Mouse (Mus musculus) intestine, embryonic 15.5 days (tissue): ENCODE data around the gene Mrpl41. TPM values are rescaled to one million over a fixed set of nuclear protein-coding genes. Genes with fewer than 3 reads are reported as not detected.
"Not testable (repeated sequence)": the region's sequence is repeated elsewhere in the genome, so short reads cannot be mapped to it uniquely, and the experiment has no call there.

ENCODE experiments used
- ATAC-seq: fragments of 200-750 bp; cut with Nextera tagmentation; 2 replicates; pipeline ENCODE4 v1.8.0; 2017; ENCODE audit warnings: moderate TSS enrichment, moderate library complexity
- H3K27ac ChIP-seq: fragments of 300-500 bp; sonication (generic); 2 replicates; pipeline ENCODE4 v1.5.1; 2015; ENCODE audit warnings: mild to moderate bottlenecking, inconsistent platforms
- H3K27me3 ChIP-seq: fragments of 300-500 bp; sonication (generic); replicated peaks from 2 replicates; pipeline ENCODE4 v1.6.1; 2015; ENCODE audit warnings: inconsistent platforms
- H3K36me3 ChIP-seq: fragments of 300-500 bp; sonication (generic); 2 replicates; pipeline ENCODE4 v1.6.1; 2015; ENCODE audit warnings: inconsistent platforms
- H3K4me1 ChIP-seq: fragments of 300-500 bp; sonication (generic); replicated peaks from 2 replicates; pipeline ENCODE4 v1.6.1; 2015; ENCODE audit warnings: inconsistent platforms
- H3K4me2 ChIP-seq: fragments of 300-500 bp; sonication (generic); replicated peaks from 2 replicates; pipeline ENCODE4 v1.6.1; 2015; ENCODE audit warnings: mild to moderate bottlenecking, inconsistent platforms
- H3K4me3 ChIP-seq: fragments of 300-500 bp; sonication (generic); replicated peaks from 2 replicates; pipeline ENCODE4 v1.5.1; 2015; ENCODE audit warnings: inconsistent platforms
- H3K9ac ChIP-seq: fragments of 300-500 bp; sonication (generic); 2 replicates; pipeline ENCODE4 v1.6.1; 2015; ENCODE audit warnings: inconsistent platforms
- H3K9me3 ChIP-seq: fragments of 300-500 bp; sonication (generic); 2 replicates; pipeline ENCODE4 v1.6.1; 2016; ENCODE audit warnings: inconsistent platforms
- WGBS: fragments of 180-500 bp; shearing (Covaris S2); methylation state at CpG from one replicate; pipeline ENCODE4 v1.1.7; 2015; 5-methylcytosine and 5-hydroxymethylcytosine counted together
- polyA plus RNA-seq: library from polyadenylated mRNA; unstranded; fragments of >200 nt; fragmentation: Nextera tagmentation; extraction: Ambion mirVana; gene quantifications from 2 replicates; pipeline ENCODE4 v1.2.1, GENCODE M21; 2015

Mrpl41 gene
- polyA plus RNA-seq, 1 experiment from 2014 or later, result 136 TPM

GRCm38 (mm10) chr2:24970386-24970785, 4.5 kb downstream of the Mrpl41 start:
- H3K4me2 ChIP-seq, result no peak overlapping the region
- H3K4me1 ChIP-seq, result peaks cover 9% of the 10 kb centered on the region
- no peak overlapping the region for H3K9ac ChIP-seq
- peaks cover 18% of the 10 kb centered on the region for H3K36me3 ChIP-seq
- 79% methylated on average over 4 of the region's 4 CpGs for WGBS
- ATAC-seq, result no peak
- no peaks in the 10 kb centered on the region for H3K27me3 ChIP-seq
- no peak overlapping the region for H3K27ac ChIP-seq
- H3K4me3 ChIP-seq, result no peak overlapping the region
- H3K9me3 ChIP-seq, result no peaks in the 10 kb centered on the region

GRCm38 (mm10) chr2:24962304-24963000, 12.4 kb downstream of the Mrpl41 start, which contains the start of gene Dph7:
TSS of gene Dph7 (plus strand) at chr2:24962400.
- Histone ChIP-seq H3K27ac (0 out of 2 replicates have a peak within 1 kb of the TSS, but pooled peaks have one; percentile 37), H3K36me3 (peaks cover 18% of the 10 kb centered on the region; the same call in 1 of the 2 replicates), H3K9me3 (no peaks in the 10 kb centered on the region), H3K4me1 (peaks cover 7% of the 10 kb centered on the region; the same call in 1 of the 2 replicates), H3K27me3 (no peaks in the 10 kb centered on the region), H3K4me2 (peak within 1 kb of the TSS; percentile 67), H3K4me3 (peak within 1 kb of the TSS; percentile 84), H3K9ac (peak within 1 kb of the TSS; percentile 88)
- WGBS, result under 1% methylated on average over 28 of the region's 28 CpGs
- peak; percentile 95 for ATAC-seq

- 29% methylated on average over 3 of the region's 3 CpGs for WGBS
- no peak overlapping the region for H3K9ac ChIP-seq
- no peaks in the 10 kb centered on the region for H3K27me3 ChIP-seq
- peaks cover 15% of the 10 kb centered on the region; the same call in 1 of the 2 replicates for H3K36me3 ChIP-seq
- H3K4me3 ChIP-seq, result no peak overlapping the region
- no peak overlapping the region for H3K27ac ChIP-seq
- peaks cover 7% of the 10 kb centered on the region; the same call in 1 of the 2 replicates for H3K4me1 ChIP-seq
- ATAC-seq, result no peak
- no peak overlapping the region for H3K4me2 ChIP-seq
- no peaks in the 10 kb centered on the region for H3K9me3 ChIP-seq
Observed at GRCm38 (mm10) chr2:24960910-24961309, 14.0 kb downstream of the Mrpl41 start.

- Histone ChIP-seq H3K27me3 (no peaks in the 10 kb centered on the region), H3K9ac (no peak overlapping the region), H3K4me1 (peaks cover 13% of the 10 kb centered on the region), H3K4me2 (no peak overlapping the region), H3K36me3 (peaks cover 19% of the 10 kb centered on the region), H3K27ac (no peak overlapping the region), H3K4me3 (no peak overlapping the region), H3K9me3 (no peaks in the 10 kb centered on the region)
- no peak for ATAC-seq
- WGBS, result 84% methylated on average over 4 of the region's 4 CpGs
Observed at GRCm38 (mm10) chr2:24952537-24953055, 22.3 kb downstream of the Mrpl41 start.

- Histone ChIP-seq H3K27me3 (no peaks in the 10 kb centered on the region), H3K36me3 (peaks cover 19% of the 10 kb centered on the region), H3K27ac (peak overlapping the region; percentile 51; the same call in 1 of the 2 replicates), H3K9me3 (no peaks in the 10 kb centered on the region), H3K4me1 (peaks cover 13% of the 10 kb centered on the region), H3K4me2 (peak overlapping the region; percentile 85), H3K9ac (peak overlapping the region; percentile 91), H3K4me3 (peak overlapping the region; percentile 97)
- ATAC-seq, result peak; percentile 12; the same call in 1 of the 2 replicates
- WGBS, result under 1% methylated on average over 31 of the region's 31 CpGs
Observed at GRCm38 (mm10) chr2:24950189-24950535, 24.7 kb downstream of the Mrpl41 start.

- peak within 1 kb of the TSS; percentile 51; the same call in 1 of the 2 replicates for H3K27ac ChIP-seq
- WGBS, result 0% methylated on average over 107 of the region's 108 CpGs
Observed at GRCm38 (mm10) chr2:24949421-24950188, 25.3 kb downstream of the Mrpl41 start, which contains the start of gene Zmynd19. TSS of gene Zmynd19 (plus strand) at chr2:24949792.

GRCm38 (mm10) chr2:24944304-24944703, 30.6 kb downstream of the Mrpl41 start:
- H3K27ac ChIP-seq, H3K4me2 ChIP-seq, H3K4me3 ChIP-seq, H3K36me3 ChIP-seq, H3K9me3 ChIP-seq, H3K27me3 ChIP-seq, ATAC-seq, H3K9ac ChIP-seq, H3K4me1 ChIP-seq: not testable (repeated sequence)
- WGBS, result 56% methylated on average over 2 of the region's 2 CpGs

More at GRCm38 (mm10) chr2:24949421-24950188, 25.3 kb downstream of the Mrpl41 start, which contains the start of gene Zmynd19:
- no peaks in the 10 kb centered on the region for H3K27me3 ChIP-seq
- peak within 1 kb of the TSS; percentile 97 for H3K4me3 ChIP-seq
- peak within 1 kb of the TSS; percentile 91 for H3K9ac ChIP-seq
- ATAC-seq, result peak; percentile 100
- H3K4me1 ChIP-seq, result peaks cover 13% of the 10 kb centered on the region
- no peaks in the 10 kb centered on the region for H3K9me3 ChIP-seq
- H3K4me2 ChIP-seq, result peak within 1 kb of the TSS; percentile 85
- H3K36me3 ChIP-seq, result peaks cover 19% of the 10 kb centered on the region

GRCm38 (mm10) chr2:24942092-24942491, 32.8 kb downstream of the Mrpl41 start:
- Histone ChIP-seq H3K9ac (no peak overlapping the region), H3K4me2 (no peak overlapping the region), H3K4me3 (no peak overlapping the region), H3K27ac (no peak overlapping the region), H3K36me3 (no peaks in the 10 kb centered on the region), H3K9me3 (no peaks in the 10 kb centered on the region), H3K27me3 (no peaks in the 10 kb centered on the region; the same call in 1 of the 2 replicates), H3K4me1 (no peaks in the 10 kb centered on the region)
- no peak for ATAC-seq
- WGBS, result 71% methylated on average over 4 of the region's 4 CpGs

- peak within 1 kb of the TSS; percentile 75 for H3K9ac ChIP-seq
- WGBS, result under 1% methylated on average over 46 of the region's 49 CpGs
- peak within 1 kb of the TSS; percentile 75 for H3K4me3 ChIP-seq
- peaks cover 5% of the 10 kb centered on the region for H3K4me1 ChIP-seq
- H3K9me3 ChIP-seq, result no peaks in the 10 kb centered on the region
- no peaks in the 10 kb centered on the region for H3K36me3 ChIP-seq
- peak; percentile 96 for ATAC-seq
- peak within 1 kb of the TSS; percentile 91 for H3K27ac ChIP-seq
- H3K27me3 ChIP-seq, result no peaks in the 10 kb centered on the region; the same call in 1 of the 2 replicates
- H3K4me2 ChIP-seq, result peak within 1 kb of the TSS; percentile 97
Observed at GRCm38 (mm10) chr2:24935057-24935796, 39.7 kb downstream of the Mrpl41 start, which contains the start of gene Arrdc1. TSS of gene Arrdc1 (minus strand) at chr2:24935252.

- WGBS, result 4% methylated on average over 19 of the region's 19 CpGs
Observed at GRCm38 (mm10) chr2:24934441-24934963, 40.4 kb downstream of the Mrpl41 start.

GRCm38 (mm10) chr2:24929593-24929992, 45.3 kb downstream of the Mrpl41 start:
- Histone ChIP-seq H3K36me3 (no peaks in the 10 kb centered on the region), H3K4me2 (no peak overlapping the region), H3K4me1 (peaks cover 7% of the 10 kb centered on the region), H3K4me3 (no peak overlapping the region), H3K9me3 (no peaks in the 10 kb centered on the region), H3K9ac (no peak overlapping the region), H3K27ac (0 out of 2 replicates have a peak overlapping the region, but pooled peaks have one; percentile 32), H3K27me3 (no peaks in the 10 kb centered on the region)
- 88% methylated on average over 5 of the region's 5 CpGs for WGBS
- no peak for ATAC-seq

More at GRCm38 (mm10) chr2:24934441-24934963, 40.4 kb downstream of the Mrpl41 start:
- Histone ChIP-seq H3K4me3 (peak overlapping the region; percentile 75), H3K9ac (peak overlapping the region; percentile 75), H3K4me2 (peak overlapping the region; percentile 97), H3K27me3 (no peaks in the 10 kb centered on the region; the same call in 1 of the 2 replicates), H3K9me3 (no peaks in the 10 kb centered on the region), H3K27ac (peak overlapping the region; percentile 91), H3K4me1 (peaks cover 5% of the 10 kb centered on the region), H3K36me3 (no peaks in the 10 kb centered on the region)
- peak; percentile 82 for ATAC-seq
